Mouse (Mus musculus) inflammation-experienced regulatory T-cells, adult 6 months (primary cell): ENCODE measurements around the gene Mpi. TPM values are rescaled to one million over a fixed set of nuclear protein-coding genes. Genes with fewer than 3 reads are reported as not detected.
A peak's percentile ranks its signal among the peaks of the same experiment; 100 is the strongest.

ENCODE experiments used
- ATAC-seq: one replicate; pipeline ENCODE4 v1.8.0; 2017
- polyA plus RNA-seq, 3 experiments: library from polyadenylated mRNA; unstranded; fragments of 100-300 nt; shearing (Covaris generic); gene quantifications; one replicate each; pipeline ENCODE4 v1.2.1; 2017

Mpi gene
- polyA plus RNA-seq, 3 experiments from 2014 or later = 14.3 to 16.0 (median 14.7) TPM

GRCm38 (mm10) chr9:57560861-57561710 lies 8.5 kb upstream of the Mpi start, which contains the start of gene Scamp2:
Scamp2 (plus strand) TSS chr9:57560943.
- ATAC-seq = peak; percentile 95

DNA sequence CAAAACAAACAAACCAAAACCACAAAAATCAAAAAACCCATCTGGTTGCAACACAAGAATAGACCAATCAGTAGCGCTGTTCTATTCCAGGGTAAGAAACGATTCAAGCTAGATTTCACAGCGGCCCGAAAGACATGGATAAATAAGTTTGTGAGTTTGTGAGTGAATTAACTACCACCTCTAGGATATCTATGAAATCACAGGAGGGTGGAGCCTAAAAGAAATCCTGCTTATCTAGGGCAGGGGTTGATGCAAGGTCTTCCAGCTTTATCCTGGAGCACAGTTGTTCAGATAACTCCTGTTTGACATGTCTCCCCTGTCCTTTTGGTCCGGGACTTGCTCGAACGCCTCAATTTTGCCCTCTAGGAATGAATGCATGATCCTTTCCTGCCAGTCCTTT lies 7.7 kb upstream of the Mpi start:
- no peak for ATAC-seq

DNA sequence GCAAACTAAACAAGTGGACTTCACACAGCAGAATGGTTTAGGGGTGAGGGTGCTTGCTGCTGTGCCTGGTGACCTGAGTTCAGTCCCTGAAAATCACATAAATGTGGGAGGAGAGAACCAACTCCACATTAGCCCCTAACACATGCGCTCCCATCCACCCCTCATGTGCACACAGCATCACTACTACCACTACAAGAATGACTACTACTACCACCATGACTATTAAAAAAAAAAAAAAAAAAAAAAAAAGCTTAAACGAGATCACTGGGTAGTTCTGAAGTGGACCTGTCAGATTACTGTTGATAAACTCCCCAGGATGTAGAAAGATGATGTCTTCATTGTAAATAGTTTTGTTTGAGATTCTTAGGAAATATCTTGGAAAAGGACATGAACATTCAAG lies 7.0 kb upstream of the Mpi start:
- ATAC-seq = no peak

DNA sequence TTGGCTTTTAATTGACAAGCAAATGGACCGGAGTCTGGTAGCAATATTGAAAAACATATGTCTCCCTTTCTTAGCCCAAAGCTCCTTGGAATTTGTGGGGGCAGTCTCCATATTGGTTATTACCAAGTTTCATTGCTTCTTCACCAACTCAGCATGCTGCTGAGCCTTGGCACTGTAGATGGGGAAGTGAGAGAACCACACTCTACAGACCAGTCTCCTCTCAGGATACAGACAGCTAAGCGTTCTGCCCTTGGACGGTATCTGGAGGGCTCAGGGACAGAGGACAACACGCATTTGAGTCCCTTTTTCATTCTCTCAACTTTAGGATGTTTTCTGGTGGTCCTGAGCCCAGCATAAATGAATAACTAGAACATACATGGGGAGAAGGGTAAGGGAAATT lies 6.1 kb upstream of the Mpi start:
- no peak for ATAC-seq

DNA sequence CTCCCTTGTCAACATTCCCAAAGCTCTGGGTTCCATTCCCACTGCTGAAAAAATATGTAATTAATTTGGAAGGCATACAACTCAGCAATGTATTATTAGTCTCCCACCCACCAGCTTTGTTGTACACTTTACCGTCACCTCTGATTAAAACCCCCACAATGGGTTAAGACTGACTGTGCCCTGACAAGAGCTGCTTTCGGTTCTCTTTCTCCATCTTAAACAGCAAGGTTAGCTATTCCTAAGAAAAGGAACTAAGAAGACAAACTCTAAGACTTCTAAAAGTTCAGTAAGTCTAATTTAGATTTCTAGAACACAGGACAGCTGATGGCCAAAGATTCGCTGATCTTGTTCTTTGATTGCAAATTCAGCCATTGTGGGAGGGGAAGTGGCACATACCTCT lies 4.7 kb upstream of the Mpi start:
- no peak for ATAC-seq

DNA sequence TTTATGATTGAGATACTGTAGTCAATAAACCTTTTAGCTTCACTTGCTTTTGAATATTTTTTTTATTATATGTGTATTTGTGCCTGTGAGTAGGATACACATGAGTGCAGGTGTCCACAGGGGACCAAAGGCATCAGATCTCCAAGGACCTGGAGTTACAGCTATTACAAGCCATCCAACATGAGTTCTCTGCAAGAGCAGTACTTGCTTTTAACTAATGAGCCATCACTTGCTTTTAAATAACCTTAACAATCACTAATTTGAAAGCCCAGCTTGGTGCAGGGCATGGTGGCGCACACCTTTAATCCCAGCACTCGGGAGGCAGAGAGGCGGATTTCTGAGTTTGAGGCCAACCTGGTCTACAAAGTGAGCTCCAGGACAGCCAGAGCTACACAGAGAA lies 2.2 kb upstream of the Mpi start:
- no peak for ATAC-seq

DNA sequence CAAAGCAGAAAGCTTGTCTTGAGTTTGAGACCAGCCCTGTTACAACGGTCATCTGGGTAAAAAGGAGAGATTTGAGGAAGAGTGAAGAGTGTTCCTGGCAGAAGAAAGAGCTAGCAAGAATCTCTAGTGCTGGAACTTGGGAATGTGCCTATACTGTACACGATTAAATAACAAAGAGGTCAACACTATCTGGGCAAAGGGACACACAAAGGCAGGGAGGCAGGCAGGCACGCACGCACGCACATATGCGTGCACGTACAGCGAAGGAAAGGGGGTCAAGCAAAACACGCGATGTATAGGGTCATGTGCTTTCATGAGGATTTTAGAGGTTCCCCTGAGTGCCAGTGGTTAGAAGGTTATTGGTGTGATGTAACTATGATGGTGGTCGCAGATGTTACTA lies 556 bp upstream of the Mpi start:
- ATAC-seq = no peak

GRCm38 (mm10) chr9:57550126-57550862 lies 2.3 kb downstream of the Mpi start:
- ATAC-seq = no peak

GRCm38 (mm10) chr9:57549186-57549585 lies 3.4 kb downstream of the Mpi start:
- no peak for ATAC-seq

DNA sequence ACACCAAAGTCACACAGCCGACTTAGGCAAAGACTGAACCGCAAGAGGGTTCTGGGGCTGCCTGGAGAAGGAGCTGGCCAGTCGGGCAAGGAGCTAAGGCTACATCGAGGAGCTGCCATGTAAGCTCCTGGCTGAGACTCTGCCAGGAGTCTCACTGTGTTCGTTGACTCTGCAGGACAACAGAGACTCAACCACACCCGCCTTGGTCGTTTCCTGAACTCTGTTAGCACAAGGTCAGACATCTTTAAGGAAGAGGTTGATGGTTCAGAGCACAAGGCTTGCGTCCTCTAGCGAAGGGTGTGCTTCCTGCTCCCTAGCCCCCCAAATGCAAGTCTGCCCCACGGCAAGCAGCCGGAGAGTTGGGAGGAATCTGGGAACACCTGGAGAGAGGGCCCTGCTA lies 4.7 kb downstream of the Mpi start:
- no peak for ATAC-seq

GRCm38 (mm10) chr9:57547287-57547686 lies 5.3 kb downstream of the Mpi start:
- no peak for ATAC-seq

GRCm38 (mm10) chr9:57543951-57544350 lies 8.6 kb downstream of the Mpi start:
- no peak for ATAC-seq

- no peak for ATAC-seq
These were observed 11.3 kb downstream of the Mpi start for GRCm38 (mm10) chr9:57541312-57541711.

DNA sequence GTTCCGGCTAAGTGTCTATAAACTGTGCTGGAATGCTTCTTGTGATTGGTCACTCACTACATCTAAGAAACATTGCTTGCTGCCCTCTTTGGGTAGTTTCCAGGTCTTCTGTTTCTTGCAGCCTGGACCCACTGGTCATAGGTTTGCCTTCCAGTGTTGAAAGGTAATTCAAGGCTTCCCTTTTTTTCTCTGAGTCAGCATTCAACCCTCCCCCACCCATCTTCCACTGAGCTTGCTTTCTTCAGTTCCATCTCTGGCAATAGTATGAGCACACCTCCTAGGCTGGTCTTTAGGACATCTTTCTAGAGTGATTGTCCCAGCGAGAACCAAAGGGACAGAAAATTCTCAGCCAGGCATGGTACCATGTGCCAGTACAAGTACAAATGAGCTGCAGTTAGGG lies 13.0 kb downstream of the Mpi start:
- ATAC-seq = no peak

- no peak for ATAC-seq
These were observed 14.8 kb downstream of the Mpi start for GRCm38 (mm10) chr9:57537728-57538181.

- ATAC-seq = peak; percentile 92
These were observed 15.4 kb downstream of the Mpi start, which contains the start of gene Fam219b for GRCm38 (mm10) chr9:57537044-57537727. Fam219b (plus strand) TSS chr9:57537528.

DNA sequence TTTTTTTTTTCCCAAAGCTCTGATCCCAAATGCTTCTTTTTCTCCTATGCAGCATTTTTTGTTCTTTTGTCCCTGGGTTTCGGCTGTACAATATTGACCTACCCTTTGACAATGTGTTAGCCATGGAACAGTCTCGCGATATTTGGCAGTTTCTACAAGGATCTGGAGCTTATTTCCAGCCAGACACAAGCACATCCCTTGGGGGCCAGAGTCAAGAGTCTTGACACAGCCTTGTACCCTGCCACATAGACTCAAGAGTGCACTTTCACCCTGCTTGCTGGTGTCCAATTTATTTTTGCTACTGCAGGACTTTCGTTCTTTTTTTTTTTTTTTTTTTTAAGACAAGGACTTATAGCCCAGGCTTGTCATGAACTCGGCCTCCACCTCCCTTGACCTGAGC lies 16.2 kb downstream of the Mpi start:
- no peak for ATAC-seq

DNA sequence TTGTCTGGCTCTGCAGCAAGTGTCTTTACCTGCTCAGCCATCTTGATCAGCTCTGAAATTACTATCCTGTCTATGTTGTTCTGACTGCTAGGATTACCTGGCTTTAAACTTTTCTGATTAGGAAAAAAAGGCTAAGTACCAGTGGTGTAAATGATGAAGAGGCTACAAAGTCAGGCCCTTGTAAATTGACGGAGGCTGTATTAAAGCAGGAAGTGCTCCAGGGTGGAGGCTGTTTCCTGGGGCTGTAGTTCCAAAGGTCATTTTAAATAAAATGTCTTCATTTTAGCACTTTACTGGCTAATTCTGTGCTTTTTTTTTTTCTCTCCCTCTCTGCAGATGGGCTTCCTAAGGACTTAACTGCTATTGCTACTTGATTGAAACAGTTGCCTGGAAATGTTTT lies 20.6 kb downstream of the Mpi start:
- ATAC-seq = no peak

DNA sequence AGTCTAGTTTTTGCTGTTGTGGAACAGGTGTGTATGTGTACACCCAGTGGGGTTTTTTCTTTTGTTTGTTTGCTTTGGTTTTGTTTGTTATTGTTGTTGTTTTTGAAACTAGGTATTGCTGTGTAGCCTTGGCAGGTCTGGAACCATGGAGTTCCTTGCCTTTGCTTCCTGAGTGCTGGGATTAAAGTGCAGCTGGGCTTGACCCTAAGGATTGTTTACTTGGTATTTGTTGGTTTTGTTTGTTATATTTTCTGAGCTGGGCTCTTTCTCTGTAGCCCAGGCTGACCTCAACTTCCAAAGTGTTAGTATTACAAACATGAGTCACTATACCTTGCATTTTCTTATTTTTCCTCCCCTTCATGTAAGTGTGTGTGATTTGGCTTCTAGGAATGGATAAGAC lies 26.1 kb downstream of the Mpi start:
- ATAC-seq = no peak

DNA sequence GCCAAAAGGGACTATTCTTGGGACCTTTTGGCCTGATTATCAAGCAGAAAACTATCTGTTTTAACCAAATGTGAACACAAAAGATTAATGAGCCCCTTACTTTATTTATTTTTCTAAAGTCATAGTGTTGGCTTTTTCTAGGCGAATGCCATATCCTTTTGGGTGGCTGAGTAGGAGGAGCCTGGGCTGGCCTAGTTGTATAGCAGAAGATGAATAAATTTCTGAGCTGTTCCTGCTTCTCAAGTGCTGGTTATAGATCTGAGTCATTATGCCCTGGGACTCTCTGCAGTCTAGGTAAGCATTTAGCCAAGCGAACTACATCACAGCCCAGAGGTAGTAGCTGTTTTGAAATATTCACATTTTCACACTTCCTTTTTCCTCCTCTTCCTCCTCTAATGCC lies 27.0 kb downstream of the Mpi start:
- no peak for ATAC-seq

GRCm38 (mm10) chr9:57524439-57524838 lies 28.1 kb downstream of the Mpi start:
- ATAC-seq = no peak

- ATAC-seq = peak; percentile 58
These were observed 28.8 kb downstream of the Mpi start for GRCm38 (mm10) chr9:57523754-57524153.

DNA sequence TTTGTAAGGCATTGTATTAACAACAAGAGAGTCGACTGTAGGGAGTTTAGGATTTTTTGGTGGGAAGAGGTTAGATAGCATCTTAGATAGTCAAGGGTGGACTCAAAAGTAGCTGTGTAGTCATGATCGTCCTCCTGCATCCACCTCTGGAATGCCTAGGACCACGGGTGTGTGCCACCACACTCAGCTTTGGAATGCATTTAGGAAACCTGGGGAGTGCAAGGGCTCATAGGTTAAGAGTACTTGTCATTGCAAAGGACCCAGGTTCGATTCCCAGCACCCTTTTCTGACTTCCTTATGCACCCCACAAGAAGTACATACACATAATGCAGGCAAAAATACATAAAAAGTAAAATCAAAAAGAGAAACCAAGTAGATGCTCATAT lies 29.7 kb downstream of the Mpi start:
- no peak for ATAC-seq
